Mouse (Mus musculus) heart, adult 8-10 months (tissue): Measurements from ENCODE around the gene Rundc3a. TPM values are rescaled to one million over a fixed set of nuclear protein-coding genes. Genes with fewer than 3 reads are reported as not detected.
"Not testable (repeated sequence)": the region's sequence is repeated elsewhere in the genome, so short reads cannot be mapped to it uniquely, and the experiment has no call there.

ENCODE experiments used
- DNase-seq: peaks from one replicate; pipeline ENCODE4 v3.0.0; 2022; ENCODE audit warnings: low spot score
- total RNA-seq, 4 experiments: library from RNA; stranded (reverse); gene quantifications; 2 replicates each; pipeline ENCODE4 v1.2.4; 2022

Rundc3a gene
- under 1 TPM in 1 of 4 experiments, not detected in 3; 0.16 TPM for total RNA-seq

DNA sequence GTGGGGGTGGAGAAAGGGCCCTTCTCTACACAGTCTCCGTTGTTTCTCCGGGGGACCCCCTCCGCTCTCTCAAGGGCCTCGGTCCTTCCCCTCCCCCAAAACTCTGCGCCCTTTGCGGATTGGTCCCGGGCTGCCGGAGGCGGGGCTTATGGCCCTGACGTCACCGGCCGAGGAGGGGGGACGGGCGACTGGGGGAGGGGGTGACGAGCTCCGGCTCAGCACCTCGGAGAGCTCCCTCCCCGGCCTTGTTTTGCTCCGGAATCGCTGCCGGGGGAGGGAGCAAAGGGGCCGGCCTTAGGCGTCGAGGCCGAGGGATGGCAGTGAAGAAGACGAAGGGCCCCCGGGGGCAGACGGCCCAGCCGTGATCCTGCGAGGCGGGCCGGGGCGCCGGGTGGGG lies at the start of gene Rundc3a:
Gene Rundc3a, plus strand, starts transcription at position 166 of the 397 bp plus-strand sequence.
- no peak for DNase-seq

DNA sequence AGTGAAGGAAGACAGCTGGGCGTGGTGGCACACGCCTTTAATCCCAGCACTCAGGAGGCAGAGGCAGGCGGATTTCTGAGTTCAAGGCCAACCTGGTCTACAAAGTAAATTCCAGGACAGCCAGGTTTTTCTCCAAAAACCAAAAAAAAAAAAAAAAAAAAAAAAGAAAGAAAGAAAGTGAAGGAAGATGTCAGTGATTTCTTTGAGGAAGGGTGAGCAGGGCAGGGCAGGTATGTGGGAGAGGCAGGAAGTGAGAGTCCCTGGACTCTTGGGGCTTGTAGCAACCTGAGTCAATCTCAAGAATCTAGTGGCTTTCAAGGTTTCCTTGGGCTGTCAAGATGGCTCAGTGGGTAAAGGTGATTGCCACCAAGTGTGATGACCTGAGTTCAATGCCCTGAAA lies 48.7 kb upstream of the Rundc3a start:
- no peak for DNase-seq

DNA sequence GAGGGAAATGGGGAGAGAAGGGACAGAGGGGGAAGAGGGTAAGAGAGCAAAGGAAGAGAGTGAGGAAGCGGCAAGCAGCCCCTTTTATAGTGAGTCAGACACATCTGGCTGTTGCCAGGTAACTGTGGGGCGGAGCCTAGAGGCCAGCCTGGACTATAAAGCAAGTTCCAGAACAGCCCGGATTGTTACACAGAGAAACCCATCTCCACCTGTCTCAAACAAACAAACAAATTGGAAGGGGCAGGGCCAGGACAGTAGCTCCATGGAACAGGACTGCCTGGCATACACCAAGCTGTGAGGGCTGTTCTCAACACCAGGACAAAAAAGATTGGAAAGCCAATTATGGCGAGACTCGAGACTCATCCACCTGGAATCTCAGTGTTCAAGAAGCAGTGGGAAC lies 46.3 kb upstream of the Rundc3a start:
- no peak for DNase-seq

DNA sequence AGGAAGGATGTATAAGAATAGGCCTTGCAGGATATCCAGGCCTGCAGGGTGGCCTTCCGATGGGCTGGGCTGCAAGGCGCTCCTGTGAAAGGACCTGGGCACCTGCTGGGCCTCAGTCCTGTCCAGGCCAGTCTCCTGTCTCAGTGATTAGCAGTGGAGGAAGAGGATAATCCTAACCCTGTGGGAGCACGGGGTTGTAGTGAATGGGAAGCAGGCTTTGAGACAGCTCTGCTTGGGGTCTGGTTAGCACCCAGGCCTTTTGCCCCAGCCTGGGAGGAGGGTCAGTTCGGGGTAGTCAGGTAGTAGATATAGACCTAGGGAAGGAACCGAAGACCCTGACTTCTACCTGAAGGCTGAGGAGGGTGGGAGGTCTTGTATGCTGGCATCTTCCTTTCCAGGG lies 45.5 kb upstream of the Rundc3a start:
- no peak for DNase-seq

DNA sequence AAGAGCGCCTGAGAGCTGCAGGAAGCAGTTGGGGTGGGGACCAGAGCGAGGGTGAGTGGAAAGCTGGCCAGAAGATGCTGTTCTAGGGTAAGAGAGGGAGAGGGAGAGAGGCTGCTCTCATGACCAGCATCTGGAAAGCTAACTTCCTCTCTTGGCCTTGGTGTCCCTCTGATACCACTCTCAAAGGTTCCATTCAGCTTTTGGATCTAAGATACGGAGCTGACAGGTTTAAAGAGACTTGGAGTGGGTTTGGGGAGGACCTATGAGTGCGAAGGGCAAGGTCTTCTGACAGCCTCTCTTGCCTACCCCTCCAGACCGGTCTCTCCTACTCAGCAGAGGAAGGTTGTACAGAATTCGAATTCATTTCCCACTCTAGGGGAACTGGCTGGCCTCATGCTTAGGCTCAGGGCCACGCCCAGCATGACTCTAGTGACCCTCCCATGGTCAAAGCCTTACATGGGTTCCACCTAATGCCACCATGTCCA lies 45.1 kb upstream of the Rundc3a start:
- DNase-seq, result no peak

DNA sequence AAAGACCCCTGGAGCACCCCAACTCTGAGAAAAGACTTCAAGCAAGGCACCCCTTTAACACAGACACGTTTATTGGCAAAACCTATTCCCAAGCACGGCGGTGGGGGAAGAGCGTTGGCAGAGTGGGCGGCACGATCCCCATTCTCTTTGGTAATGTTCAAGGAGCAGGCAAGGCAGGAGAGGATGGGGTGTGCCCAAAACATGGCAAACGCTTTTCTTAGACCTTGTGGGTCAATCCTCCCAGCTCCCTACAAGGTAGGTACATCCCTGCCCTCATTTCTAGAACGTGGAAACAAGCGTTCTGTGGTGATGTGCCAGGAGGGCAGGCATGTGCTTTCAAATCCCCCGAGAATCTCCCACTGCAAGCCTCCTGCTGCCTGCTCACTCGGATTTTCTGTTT lies 44.4 kb upstream of the Rundc3a start:
- DNase-seq, result no peak

DNA sequence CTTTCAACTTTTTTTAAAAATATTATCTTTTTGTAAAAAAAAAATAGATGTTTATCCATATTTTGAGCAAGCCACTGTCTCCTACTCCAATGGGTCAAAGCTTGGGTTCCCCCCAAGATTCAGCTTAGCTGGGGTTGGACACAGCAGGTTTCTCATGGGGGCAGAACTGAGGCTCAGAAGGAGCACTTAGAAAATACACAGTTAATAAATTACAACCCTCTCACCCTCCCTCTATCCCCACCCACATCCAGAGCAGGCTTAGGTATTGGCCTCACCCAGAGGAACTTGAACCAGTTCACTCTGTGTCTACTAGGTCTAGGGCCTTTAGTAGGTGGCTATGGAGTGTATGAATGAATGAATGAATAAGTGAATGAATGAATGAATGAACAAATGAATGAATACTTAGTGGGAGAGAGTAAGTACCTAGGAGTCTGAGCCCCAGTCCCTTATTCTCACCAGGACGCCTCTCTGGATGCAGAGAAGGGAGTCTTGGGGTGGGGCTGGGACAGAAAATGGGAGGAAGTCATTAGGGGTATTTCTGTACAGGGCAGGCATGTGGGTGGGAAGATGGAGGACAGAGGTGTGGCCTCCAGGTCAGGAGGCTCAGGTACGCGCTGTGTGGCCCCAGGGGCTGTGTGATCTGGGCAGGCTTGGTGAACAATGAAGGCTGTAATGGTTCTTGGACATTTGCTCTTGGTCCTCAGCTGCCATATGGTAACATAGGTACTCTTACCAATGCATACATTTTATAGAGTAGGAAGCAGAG lies 43.8 kb upstream of the Rundc3a start:
- DNase-seq, result no peak

DNA sequence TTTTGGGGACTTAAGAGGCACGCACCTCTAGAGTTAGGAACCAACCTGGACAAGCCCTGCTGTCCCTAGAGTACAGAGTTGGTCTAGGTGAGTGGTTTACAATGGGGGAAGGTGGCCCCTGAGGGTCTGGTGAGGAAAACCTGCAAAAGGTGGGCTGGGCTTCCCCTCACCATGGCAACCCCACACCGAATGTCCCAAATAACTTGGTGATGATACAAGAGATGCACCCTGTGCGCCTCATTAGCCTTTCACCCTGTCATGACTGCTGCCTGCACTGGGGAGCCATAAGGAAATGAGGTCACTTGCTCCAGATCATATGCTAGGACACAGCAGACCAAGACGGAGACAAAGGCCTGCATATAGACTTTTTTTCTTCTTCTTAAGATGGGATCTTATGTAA lies 42.8 kb upstream of the Rundc3a start:
- DNase-seq, result no peak

DNA sequence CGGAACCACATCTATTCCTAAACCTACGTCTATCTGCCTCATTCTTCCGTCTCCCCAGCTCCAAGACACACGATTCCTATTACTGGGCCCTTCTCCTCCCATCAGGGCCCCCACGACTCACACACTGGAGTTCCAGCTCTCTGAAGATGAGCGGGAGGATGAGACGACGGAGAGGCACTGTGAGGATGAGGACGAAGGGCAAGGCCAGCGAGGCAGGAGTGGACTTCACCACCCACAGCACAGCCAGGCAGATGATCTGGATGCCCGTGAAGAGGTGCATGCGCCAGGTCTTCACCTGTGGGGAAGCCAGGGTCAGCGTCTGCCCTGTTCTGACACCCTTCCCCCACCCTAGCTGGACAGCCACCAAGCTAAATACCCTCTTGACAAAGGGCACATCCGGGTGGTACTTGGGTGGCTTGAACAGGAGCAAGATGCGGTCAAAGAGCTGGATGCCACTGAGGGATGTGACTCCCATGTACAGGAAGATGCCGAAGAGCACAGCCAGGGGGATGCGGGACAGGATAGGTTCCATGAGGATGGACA lies 42.2 kb upstream of the Rundc3a start:
- DNase-seq, result no peak

DNA sequence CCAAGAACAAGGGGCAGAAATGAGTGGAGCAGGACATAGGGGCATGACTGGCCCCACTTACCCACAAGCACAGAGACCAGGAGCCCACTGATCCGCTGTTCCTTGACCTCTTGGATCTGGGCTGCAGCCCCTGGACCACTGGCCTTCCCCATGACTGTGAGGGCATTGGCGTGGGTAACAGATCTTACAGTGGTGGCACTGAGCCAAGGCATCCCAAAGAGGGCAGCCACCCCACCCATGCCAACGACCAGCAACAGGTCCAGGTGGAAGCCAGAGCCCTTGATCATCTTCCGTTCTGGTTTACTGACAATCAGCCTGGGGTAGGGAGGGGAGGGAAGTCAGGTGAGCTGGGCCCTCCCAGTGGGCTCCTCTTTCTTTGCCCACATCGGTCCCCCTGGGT lies 40.8 kb upstream of the Rundc3a start:
- no peak for DNase-seq

DNA sequence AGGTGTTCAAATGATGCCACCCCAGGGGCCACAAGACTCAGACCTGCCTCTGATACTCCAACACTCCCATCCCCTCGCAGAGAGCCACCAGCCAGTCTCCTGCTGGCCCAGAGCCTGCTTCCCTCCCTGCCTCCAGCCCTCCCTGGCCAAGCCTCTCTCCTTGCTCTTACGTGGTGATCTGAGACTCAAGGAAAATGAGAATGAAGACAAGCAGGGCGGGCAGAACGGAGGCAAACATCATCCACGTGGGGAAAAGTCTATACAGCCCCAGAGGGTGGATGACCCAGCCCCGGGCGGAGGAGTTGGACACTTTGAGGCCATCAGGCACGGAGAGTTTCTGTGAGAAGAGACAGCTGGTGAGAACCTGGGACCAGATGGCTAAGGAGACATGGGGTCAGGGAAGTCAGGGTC lies 40.2 kb upstream of the Rundc3a start:
- no peak for DNase-seq

DNA sequence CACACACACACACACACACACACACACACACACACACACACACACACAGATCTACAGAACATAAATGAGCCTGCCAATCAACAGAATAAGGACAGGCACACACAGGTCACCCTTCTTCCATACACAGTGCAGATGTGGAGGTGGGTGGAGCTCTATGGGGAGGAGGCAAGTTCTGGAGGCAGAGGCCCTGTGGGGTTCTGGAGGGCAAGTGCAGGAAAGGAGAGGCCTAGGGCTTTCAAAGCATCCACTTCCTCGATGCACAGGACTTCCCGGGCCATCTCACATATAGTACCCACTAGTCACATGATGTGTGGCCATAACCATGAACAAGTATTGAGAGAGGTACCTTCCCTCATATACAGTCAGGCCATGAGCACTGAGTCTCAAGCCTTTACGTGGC lies 37.7 kb upstream of the Rundc3a start:
- DNase-seq, result no peak

DNA sequence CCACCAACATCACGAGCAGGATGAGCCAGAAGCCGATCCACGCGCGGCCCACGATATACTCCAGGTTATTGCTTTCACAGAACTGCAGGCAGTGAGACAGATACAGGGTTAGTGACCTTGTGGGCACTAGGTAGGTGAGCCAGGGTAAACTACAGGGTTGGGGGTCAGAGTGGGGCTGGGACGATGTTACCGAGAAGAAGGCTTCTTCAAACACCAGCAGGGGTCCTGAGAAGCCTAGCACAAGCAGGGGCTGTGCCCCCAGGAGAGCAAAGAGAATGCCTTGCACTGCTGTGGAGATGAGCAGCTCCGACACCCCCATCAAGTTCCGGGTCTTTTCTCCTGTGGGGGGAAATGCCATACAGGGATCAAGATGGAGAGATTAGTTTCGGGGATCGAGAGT lies 37.0 kb upstream of the Rundc3a start:
- DNase-seq, result no peak

DNA sequence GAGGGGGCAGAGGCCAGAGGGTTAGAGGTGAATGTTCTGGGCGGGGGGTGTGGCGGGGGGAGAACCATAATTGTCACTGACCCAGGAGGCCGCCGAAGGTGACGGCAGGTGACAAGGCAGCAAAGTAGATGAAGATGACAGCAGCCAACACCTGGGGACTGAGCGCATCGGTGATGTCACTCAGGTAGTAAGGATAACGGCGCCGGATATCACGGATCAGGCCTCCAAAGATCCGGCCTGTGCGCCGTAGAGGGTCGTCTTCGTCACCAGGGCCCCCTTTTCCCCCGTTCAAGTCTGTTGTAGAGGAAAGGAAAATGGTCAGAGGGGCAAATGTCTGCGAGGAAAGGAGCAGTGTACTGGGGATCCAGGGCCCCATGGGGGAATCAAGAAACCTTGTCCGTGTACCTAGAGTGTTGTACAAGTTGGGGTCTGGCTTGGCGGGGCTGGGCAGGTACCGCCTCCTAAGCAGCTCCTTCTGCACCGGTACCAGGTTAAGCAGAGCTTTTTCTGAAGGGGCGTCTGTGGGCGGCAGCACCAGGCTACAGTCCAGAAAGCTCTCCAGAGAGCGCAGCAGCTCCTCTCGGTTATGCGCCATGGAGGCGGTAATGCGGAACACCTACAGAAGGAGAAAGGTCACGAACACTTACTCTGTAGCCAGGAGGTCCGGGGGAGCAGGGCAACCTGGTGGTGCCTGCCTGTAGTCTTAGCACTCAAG lies 36.4 kb upstream of the Rundc3a start:
- no peak for DNase-seq

DNA sequence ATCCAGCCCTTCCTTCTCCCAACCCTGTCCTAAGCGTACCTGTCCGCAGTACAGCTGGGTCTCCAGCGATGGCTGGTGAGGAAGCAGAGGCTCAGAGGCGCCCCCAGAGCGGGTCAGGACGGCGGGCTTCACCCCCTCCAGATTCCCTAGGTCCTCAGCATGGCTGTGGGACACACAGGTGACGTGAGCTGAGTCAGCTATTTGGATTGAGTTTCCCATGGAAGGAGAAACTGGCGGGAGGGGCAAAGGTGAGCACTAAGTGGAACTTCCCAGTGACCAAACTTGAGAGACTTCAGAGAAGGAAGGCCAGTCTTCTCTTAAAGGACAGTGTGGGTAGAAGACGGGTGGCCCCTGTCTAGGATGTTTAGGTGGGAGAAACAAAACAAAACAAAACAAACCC lies 34.8 kb upstream of the Rundc3a start:
- no peak for DNase-seq

DNA sequence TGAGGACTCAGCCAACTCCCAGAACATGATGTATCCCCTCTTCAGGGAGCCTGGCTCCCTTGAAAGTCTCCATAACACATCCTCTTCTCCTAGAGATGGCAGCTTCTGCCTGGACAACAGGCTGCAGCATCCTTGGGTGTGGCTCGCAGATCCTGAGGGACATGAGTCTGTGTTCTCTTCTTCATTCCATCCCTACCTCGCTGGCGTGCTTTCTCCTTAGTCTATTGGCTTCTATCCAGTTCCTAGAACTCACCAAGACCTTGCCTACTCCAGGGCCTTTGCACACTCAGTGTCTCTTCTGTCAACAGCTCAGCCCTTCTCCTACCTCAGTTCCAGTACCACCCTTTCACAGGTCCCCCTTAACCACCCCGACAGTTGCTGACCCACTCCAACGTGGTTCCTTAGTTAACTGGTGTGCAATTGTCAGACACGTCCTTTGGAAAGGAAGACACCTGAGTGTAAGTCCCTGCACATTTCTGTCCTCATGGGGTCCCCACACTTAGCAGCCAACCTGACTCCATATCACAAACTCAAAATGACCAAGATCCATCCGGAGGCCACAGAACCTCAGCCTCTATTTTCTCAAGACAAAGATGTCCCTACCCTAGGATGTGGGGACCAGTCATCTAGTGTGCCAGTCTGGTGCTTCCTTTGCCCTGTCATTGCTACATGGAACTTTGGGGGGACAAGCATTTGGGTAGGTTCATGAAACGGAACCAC lies 31.3 kb upstream of the Rundc3a start:
- DNase-seq, result no peak

DNA sequence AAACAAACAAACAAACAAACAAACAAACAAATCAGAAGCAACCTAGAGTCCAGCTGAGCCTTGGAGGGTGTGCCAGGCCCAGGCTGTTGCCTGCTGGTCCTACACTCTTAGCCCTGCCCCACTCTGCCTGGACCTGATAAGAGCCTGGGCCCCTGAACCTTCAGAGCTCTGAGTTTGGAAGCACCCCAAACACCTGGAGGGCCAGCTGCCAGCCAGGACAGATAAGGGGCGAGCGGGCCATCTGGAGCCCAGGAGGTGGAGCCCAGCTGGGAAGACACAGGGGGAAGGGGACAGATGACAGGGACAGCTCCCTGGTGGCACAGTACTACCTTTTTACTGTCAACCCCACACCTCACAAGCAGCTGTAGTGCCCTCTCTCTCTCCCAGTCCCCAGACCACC lies 29.6 kb upstream of the Rundc3a start:
- DNase-seq, result no peak

DNA sequence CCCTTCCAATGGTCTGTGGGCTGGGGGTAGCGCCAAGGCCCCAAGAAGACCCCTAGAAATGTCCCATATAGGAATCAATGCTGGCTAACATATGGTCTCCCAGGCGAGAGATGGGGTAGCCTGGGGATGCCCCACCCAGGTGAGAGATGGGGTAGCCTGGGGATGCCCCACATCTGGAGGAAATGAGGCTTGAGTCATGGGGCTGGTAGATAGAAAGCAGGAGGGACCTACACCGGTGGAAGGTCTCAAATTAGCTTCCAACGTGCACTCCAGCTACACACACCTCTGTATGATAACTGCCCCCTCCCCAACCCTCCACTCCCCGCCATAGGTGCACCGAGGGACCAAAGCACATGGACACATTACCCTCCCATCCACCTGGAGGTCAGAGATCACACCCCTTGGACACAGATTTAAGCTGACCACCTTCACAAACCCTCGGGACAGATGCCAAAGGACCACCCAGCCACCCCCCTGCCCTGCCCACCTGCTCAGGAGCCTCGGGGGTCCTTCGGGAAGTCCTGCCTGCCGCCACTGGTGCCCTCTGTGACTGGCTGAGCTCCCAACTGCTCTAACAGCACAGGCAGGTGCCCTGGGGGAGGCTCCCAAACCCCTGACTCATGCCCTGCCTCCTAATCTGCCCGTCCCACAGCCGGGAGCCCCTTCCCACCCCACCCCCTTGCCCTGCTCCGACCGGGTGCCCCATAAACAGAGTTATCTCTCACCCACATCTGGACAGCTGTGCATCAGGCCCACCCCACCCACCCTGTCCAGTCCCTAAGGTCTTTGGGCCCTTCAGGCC lies 28.4 kb upstream of the Rundc3a start:
- DNase-seq, result no peak

DNA sequence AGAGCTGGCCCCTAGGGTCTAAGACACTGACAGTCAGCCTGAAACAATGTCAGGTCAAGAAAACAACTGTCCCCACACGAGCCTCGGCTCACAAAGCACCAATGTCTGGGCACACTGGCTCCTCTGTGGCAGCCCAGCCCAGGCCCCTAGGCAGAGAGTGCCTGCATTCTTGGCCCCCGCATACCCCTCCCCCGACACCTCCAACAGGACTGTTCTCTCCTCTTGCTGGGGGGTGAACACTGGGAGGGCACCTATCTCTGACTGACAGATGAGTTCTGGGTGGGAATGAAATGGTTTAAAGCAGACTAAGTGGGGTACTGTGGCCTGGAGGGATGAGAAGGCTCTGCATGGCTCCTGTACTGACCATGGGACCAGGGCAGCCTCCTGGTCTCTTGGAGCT lies 27.5 kb upstream of the Rundc3a start:
- no peak for DNase-seq

DNA sequence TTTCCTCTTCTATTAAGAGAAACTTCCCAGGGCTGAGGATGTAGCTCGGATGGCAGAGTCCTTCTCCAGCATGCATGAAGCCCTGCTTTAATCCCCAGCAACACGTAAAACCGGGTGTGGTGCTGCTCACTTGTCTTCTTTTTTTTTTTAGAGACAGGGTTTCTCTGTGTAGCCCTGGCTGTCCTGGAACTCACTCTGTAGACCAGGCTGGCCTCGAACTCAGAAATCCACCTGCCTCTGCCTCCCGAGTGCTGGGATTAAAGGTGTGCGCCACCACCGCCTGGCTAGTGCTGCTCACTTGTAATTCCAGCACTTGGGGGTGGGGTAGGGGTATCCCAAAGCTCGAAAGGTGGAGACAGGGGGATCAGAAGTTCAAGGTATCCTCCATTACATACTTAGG lies 27.1 kb upstream of the Rundc3a start, which contains the start of gene Slc4a1:
Gene Slc4a1, minus strand, starts transcription at position 101 of the 400 bp plus-strand sequence.
- not testable (repeated sequence) for DNase-seq
